ENCODE assay signal across 19 mouse cellular contexts in the genomic region with DNA sequence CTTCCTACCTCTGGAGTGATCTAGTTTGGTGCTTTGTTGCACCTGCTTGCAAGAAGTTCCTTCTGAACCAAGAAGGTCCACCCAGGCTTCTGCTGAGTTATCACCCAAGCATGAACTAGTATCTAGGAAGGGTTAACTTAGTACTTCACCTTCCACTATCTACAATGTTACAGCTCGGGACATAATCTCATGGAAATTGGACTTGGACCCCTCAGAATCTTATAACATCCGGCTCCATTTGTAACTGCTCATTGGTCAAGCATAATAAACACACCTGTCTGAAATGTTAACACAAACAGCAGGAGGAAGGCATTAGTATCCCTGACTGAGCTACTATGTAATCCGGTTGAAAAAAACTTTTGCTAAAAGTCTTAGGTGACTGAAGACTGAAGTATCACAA. TPM values are rescaled to one million over a fixed set of nuclear protein-coding genes. Genes with fewer than 3 reads are reported as not detected.
"Had no signal": no experiment of that assay in that cellular context is flagged by ENCODE, and none has a peak within 500 bp of the region (broad histone marks: within the 10 kb centered on the region; RNA-seq: fewer than 3 reads in every experiment).

No protein-coding gene starts in this region.

- H3K9me3 ChIP-seq: liver, embryonic 12.5 days; midbrain, embryonic 10.5 days; midbrain, embryonic 13.5 days; midbrain, embryonic 15.5 days; neural tube, embryonic 12.5 days; stomach, embryonic 15.5 days had no signal

- H3K4me1 ChIP-seq: midbrain, embryonic 10.5 days; midbrain, embryonic 13.5 days; midbrain, embryonic 15.5 days; neural tube, embryonic 12.5 days had no signal

- H3K27me3 ChIP-seq: liver, embryonic 12.5 days; midbrain, embryonic 13.5 days; midbrain, embryonic 15.5 days; neural tube, embryonic 12.5 days; stomach, embryonic 15.5 days had no signal

- H3K4me2 ChIP-seq: liver, embryonic 12.5 days; lung, embryonic 14.5 days; midbrain, embryonic 13.5 days; midbrain, embryonic 15.5 days; neural tube, embryonic 12.5 days; stomach, embryonic 15.5 days had no signal

- ATAC-seq: liver, embryonic 12.5 days; midbrain, embryonic 13.5 days; midbrain, embryonic 15.5 days had no signal

- H3K36me3 ChIP-seq: midbrain, embryonic 13.5 days; midbrain, embryonic 15.5 days; neural tube, embryonic 12.5 days had no signal

- H3K9ac ChIP-seq: liver, embryonic 12.5 days; liver, embryonic 14.5 days; lung, embryonic 14.5 days; midbrain, embryonic 13.5 days; midbrain, embryonic 15.5 days; neural tube, embryonic 12.5 days; stomach, embryonic 15.5 days had no signal

- H3K27ac ChIP-seq: liver, embryonic 12.5 days; liver, embryonic 14.5 days; midbrain, embryonic 10.5 days; midbrain, embryonic 13.5 days; midbrain, embryonic 15.5 days; neural tube, embryonic 12.5 days; stomach, embryonic 15.5 days had no signal

- H3K4me3 ChIP-seq: liver, embryonic 12.5 days; midbrain, embryonic 10.5 days; midbrain, embryonic 13.5 days; midbrain, embryonic 15.5 days; myocyte; neural tube, embryonic 12.5 days; stomach, embryonic 15.5 days had no signal

- DNase-seq: lung, adult 18-20 months; right cerebral cortex, postnatal 25 days; thymus, adult 18-20 months; thymus, postnatal 14 days; thymus, postnatal 36 days had no signal

RNA-seq across cellular contexts. Expression of a gene that starts 40.5 kb away (rescaled TPM):
- polyA plus RNA-seq: liver, embryonic 14.5 days; liver, embryonic 16.5 days; lung, embryonic 14.5 days; lung, embryonic 16.5 days; midbrain, embryonic 10.5 days; midbrain, embryonic 13.5 days; midbrain, embryonic 15.5 days; myocyte; neural tube, embryonic 12.5 days; neural tube, embryonic 14.5 days; spleen, adult 2 months; stomach, embryonic 15.5 days; thymus, postnatal 0 days had no signal
